Mouse (Mus musculus) kidney, postnatal 14 days (tissue): Measurements from ENCODE around the gene Ppp1r14a.

Experiments used
- DNase-seq: peaks from one replicate; pipeline ENCODE4 v3.0.0; 2022; ENCODE audit warnings: mixed read lengths

The Ppp1r14a gene

GRCm38 (mm10) chr7:29279924-29280323 lies 9.2 kb upstream of the Ppp1r14a start:
- no peak for DNase-seq

DNA sequence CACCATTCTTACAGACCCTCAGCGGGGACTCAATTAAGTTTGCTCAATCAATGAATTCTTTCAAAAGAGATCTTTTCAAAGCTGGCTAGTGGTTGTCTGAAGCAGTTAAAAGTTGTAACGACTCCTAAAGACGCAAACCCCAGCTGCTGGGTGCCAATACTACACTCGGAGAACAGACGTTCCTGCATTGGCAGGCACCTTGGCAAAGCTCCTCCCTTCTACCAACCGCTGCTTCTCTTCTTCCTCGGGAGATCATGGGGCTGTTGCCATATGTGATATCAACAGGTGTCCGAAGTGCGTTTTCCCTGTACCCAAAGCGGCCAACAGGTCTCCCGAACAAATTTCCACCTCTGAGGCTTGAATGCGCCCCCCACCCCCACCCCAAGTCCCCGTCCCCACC lies 8.3 kb upstream of the Ppp1r14a start:
- DNase-seq, result no peak

GRCm38 (mm10) chr7:29281201-29282073 lies 7.7 kb upstream of the Ppp1r14a start, which contains the start of gene Spint2:
Spint2 (minus strand) TSS chr7:29281912.
- peak; percentile 95 for DNase-seq

- DNase-seq, result no peak
These were observed 7.0 kb upstream of the Ppp1r14a start for GRCm38 (mm10) chr7:29282074-29282554.

GRCm38 (mm10) chr7:29283876-29284275 lies 5.2 kb upstream of the Ppp1r14a start:
- no peak for DNase-seq

- no peak for DNase-seq
These were observed 4.6 kb upstream of the Ppp1r14a start for GRCm38 (mm10) chr7:29284523-29284922.

DNA sequence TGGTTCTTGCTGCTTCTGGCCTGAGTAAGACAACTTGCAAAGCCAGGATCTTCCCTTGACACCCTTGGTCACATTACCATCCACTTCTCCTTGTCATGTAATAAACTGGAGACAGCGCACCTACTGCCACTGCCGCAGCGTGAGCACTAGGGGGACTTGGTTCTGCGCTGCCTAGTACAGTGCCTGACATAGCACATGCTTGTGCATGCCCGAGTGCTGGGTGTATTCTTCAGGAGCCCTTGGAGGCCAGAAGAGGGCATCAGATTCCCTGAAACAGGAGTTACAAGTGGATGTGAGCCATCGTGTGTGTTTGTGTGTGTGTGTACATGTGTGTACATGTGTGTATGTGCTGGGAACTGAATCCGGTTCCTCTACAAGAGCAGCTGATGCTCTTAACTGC lies 1.6 kb upstream of the Ppp1r14a start:
- no peak for DNase-seq

DNA sequence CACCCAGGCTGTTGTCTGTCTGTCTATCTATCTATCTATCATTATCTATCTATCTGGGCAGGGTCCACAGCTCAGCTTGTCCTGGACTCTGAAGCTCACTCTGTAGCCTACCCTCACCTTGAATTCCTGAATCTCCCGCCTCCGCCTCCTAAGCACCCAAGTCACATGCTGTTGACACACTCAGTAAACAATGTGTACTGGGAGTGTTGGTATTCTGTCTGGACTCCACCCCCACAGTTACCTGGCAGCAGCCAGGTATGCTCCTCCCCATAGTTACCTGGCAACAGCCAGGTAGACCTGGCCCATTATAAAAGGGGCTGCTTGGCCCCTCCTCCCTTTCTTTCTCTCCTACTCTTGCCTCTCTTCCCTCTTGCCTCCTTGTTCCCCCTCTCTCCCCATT lies 1.0 kb upstream of the Ppp1r14a start:
- DNase-seq, result peak; percentile 28

- peak; percentile 48 for DNase-seq
These were observed 748 bp downstream of the Ppp1r14a start for GRCm38 (mm10) chr7:29289856-29290255.

DNA sequence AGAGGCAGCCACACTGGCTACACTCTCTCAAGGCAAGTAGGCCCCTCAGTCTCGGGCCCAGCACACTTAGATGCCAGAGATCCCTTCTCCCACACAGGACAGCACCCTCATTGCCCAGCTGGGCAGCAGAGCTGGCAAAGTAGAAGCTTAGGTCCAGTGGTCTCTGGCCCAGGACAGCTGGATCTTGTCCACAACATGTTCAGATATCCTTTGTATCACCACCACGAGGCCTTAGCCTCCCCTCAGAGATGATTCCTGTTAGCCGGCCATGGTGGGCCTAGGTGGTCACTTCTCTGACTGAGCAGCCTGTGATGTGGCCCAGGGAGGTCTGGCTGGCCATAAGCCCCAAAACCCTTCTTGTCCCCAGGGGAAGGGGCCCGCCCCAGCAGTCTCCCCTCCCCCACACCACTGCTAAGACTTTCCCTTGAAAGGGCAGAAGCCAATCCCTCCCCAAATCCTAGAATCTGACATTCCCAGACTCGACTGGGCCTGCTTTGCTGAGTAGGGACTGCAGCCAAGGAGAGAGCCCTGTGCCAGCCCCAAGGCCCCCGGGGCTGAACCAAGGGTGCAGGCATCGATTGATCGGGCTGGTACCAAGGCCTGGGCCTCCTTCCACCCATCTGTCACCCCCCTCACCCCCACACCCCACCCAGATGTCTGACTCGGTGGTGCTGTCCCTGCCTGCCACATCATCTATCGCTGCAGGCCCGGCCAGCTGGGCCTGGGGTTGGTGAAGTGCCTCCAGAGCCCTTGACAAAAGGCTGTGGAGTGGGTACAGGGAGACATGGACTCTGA lies 1.8 kb downstream of the Ppp1r14a start:
- DNase-seq, result no peak

DNA sequence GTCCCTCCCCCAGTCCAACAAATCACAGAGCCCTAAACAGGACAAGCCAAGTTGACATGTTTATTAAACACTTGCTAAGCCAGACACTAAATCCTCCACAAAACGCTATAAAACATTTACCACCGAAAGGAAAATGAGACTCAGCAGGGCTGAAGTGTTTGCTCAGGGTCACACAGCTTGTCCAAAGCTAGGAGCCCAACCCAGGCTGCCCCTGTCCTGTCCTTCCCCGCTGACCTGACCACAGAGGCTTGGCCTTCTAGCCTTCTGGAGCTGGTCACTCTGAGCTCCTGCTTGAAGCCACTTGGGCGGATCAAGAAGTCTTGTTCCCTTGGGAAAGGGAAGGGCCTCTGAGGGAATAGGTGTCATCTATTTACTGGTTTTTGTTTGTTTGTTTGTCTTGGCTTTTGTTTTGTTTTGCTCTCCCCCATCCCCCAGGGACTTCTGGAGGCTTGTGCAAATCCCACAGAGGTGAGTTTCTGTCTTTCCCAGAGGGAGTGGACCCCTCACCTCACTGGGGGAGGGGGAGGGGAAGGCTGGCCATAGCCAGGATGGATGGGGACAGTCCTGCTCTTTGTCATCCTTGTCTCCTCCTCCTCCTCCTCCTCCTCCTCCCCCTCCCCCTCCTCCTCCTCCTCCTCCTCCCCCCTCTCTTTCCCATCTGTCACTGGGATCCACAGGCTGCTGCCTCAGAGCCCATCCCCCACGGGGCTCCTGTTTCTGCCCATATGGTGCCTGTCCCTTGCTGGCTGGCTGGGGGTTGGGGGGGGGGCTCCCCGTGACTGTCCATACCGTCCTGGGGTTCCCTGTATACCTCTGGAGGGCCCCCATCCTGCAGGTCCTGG lies 2.7 kb downstream of the Ppp1r14a start:
- peak; percentile 56 for DNase-seq

- peak; percentile 45 for DNase-seq
These were observed 3.5 kb downstream of the Ppp1r14a start for GRCm38 (mm10) chr7:29292458-29293098.

DNA sequence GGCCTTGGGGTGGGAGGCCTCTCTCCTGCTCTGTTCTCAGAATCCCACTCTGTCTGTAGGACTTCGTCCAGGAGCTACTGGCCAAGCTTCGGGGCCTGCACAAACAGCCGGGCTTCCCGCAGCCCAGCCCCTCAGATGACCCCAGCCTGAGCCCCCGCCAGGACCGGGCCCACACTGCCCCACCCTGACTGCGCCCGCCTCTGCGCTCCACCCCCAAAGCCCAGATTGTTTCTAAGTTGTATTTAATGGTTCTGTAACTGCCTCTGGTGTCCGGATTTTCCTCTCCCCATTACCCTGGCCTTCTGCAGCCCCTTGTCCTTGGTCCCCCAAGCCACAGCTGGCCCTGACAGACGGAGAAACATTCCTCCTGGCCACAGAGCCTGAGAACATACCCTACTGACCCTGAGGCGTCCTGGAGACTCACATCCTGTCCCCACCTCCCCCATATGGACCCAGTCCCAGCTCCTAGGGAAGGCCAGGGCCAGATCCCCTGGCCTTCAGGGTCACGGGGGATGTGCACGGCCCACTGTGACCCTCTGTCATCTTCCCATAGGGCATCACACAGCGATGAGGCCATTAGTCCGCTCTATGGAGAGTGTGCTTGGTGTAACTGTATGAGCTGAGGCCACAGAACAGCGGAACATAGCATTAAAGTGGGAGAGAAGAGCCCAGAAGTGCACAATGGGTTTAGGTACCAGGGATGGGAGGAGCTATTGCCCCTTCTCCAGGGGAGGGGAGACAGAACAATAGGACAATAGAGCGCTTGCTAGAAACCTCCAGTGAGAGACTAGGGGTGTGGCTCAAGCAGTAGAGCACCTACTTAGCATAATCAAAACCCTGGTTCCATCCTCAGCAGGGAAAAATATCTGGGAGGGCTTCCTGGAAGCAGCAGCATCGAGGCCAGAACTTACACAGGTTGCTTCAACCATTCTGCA lies 4.3 kb downstream of the Ppp1r14a start:
- DNase-seq, result peak; percentile 75

GRCm38 (mm10) chr7:29294111-29294761 lies 5.1 kb downstream of the Ppp1r14a start:
- DNase-seq, result no peak

DNA sequence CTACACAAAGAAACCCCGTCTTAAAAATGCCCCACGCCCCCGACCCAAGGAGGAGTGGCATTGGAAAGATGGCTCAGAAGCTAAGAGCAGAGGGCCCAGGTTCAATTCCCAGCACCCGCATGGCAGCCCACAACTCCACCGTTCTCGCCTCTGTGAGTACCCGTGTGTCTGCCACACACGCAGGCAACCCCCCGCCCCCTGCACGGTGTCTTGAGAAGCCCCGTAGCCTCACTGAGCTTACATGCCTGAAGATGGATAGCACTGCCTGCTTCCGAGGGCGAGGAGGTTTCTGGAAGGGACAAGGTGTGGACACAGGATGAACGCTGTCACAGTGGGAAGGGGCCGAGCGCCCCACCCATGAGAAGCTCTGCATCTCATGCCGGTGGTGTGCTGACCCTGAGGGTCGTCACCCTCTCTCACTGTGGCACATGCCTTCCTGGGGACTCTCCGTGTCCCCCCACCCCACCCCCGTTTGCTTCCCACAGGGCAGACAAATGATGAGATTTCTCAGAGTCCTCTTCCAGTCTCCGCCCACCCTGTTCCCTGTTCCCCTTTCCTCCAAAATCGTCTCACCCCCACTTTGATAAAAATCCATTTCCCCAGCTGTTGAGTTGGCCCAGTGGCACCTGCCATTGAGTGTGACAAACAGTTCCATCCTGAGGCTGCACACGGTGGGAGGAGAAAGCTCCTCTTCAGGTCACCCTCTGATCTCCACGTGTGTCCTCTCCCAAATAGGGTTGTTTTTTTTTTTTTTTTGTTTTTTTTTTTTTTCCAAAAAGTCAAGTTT lies 6.9 kb downstream of the Ppp1r14a start:
- no peak for DNase-seq

DNA sequence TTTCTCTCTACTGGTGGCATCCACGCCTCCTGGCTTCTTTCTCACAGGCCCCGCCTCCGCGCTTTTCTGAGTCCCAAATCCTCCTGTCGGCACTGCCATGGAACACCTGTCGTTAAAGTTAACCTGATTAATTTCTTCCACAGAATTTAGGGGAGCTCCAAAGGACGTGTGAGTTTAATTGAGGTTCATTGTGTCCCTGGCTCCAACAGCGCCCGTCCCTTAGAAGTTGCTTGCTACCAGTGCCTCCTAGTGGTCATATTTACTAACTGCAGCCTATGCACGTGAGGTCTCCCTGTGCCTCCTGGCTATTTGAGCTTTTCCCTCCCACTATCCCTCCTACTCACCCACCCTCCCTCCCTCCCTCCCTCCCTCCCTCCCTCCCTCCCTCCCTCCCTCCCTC lies 7.9 kb downstream of the Ppp1r14a start:
- peak; percentile 81 for DNase-seq

DNA sequence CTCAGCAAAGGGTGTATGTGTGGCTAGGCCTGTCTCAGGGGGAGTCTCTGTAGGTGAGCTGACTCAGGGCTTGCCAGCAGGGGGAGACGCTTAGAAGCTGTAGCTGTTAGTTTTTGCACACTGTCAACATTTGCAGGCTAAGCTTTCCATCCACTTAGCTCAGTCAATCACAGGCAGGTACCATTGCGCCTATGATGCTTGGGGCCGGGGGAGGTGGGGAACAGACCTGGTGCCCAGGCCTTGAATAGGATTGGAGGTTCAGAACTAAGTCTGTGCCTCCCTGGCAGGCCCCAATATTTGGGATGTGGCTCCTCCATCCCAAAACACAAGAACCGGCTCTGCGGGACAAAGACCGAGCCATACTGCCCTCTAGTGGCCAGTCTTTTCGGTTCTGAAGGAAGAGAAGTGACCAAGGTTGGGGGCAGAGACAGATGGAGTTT lies 12.0 kb downstream of the Ppp1r14a start:
- DNase-seq, result peak; percentile 78

DNA sequence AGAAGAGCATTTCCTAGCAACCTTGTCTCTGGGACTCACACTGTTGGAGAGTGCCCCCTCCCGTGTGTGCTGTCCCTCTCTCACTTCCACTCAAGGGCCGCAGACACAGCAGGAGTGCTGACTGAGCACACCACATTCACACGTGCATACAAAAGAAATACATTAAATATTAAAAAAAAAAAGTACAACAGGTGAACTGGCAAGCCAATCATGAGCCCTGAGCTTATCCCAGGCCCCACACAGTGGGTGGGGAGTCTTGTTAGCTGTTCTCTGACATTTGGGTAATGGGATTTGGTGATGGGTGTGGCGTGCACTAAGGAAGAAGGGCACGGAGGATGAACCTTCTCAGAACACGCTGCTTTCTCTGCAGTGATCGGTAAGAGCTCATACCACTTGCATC lies 13.5 kb downstream of the Ppp1r14a start:
- DNase-seq, result no peak

DNA sequence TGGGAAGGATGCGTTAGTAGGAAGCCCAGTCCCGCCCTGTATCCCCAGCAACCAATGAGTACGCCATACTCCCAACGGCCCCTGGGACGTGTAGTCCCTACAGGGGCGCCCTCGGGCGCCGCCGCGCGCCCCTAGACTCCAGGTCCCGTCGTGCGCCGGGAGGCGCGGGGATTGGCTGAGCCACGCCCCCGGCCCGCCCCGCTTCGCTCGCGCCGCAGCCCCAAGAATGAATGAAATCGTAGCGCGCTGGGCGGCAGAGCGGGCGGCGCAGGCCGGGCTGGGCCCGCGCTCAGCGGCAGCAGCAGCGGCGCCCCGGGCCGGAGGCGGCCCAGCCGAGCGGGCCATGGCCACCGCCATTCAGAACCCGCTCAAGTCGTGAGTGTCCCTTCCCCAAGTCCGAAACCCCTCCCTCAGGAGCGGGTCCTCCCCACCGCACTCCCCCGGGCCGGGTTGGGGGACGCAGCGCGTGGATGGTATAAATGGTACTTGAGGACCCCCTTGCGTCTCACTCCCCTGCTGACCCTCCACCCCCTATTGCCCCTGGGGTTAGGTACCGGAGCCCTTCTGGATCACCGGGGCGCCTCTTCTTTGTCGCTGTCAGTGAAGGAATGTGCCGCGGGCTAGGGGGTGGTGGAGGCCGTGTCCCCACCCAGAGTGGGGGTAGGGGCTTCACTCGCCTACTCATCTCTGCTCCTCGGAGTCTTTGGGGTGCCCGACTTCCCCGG lies 14.8 kb downstream of the Ppp1r14a start, which contains the start of gene Dpf1:
Gene Dpf1, plus strand, starts transcription at position 214 of the 725 bp plus-strand sequence.
- DNase-seq, result peak; percentile 86
